Mouse (Mus musculus): ENCODE results near the gene Ahcy.

The Ahcy gene

DNA sequence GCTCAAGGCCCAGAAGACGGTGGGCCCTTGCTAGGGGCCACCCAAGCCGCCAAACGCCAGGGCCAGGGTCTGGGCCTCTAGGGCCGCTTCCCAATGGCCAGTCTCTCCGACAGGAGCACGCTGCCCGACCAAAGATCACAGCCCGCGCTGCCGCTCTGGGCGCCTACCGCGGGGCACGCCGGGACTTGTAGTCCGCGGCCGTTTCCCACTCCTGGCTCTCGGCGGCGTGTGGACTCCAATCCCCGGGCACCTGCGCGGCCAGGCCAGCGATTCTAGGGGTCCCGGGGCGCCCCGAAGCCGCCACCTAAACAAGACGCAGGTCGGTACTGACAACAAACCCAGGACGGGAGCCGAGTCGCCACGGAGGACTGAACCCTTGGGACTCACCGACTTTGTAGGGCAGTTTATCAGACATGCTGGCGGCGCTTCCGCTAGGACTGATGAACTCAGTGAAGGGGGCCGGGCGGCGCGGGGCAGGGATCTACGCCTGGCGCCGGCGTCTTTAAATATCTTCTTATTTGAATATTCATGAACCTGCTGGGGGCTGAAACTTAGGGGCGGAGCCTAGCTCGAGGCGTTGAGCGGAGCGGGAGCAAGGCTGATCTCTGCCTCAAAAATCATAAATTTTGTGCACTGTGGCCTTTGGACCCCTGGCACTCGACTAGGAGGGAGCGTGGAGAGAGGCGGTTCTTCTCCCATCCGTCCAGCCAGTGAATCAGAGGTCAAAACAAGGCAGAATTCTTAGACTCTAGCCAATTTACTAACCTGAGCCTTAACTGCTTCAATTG is at the start of gene Ahcy:
Gene Ahcy, minus strand, starts transcription at position 520 of the 788 bp plus-strand sequence.
- DNase-seq (ENCODE audit: low read depth, low spot score): peak; percentile 88

DNA sequence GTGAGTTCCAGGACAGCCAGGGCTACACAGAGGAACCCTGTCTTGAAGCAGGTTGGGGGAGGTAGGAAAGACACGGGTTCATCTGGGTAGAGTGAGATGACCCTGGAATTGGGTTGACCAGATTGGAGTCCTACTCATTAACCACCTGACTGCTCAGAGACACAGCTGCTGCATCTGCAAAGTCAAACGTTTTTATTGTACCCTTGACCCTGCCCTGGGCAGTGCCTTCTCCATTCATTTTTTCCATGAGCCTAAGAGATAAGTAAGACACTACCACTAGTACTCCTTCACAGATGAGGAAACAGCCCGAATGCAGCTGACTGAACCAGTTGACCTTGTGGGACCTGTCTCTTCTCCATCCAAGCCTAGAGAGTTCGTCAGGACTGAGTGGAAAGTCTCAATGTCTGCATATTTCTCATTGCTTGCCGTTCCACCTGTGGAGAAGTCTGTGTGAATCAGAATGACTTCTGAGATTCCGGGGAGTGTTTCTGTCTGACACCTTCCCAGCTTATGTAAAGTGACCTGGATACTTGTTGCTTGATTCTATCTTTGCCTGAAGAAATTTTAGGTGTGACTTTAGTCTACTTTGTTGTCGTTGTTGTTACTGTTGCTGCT is 41.0 kb upstream of the Ahcy start:
- peak; percentile 94 for DNase-seq (ENCODE audit: low read depth, low spot score)

DNA sequence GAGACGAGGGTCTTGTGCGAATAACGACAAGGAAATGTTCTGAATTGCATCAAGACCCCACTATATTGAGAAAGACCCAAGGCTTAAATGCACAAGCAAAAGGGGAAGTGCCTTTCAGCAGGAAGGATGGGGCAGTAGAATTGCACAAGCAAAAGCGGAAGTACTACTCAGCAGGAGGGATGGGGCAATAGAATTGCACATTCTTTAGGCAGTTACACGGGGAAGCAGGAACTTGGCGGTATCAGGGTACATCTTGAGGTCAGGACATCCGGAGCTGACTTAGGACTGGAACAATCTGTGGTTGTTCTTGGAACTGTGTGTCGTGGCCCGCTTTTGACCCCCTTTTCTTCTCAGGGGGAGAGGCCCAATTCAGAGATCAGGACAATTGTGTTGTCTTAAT is 33.0 kb upstream of the Ahcy start:
- DNase-seq (ENCODE audit: low read depth, low spot score): peak; percentile 42

- no peak for DNase-seq (ENCODE audit: low read depth, low spot score)
Observed at GRCm38 (mm10) chr2:155103607-155104006, 29.3 kb upstream of the Ahcy start.

- no peak for DNase-seq (ENCODE audit: low read depth, low spot score)
Observed at GRCm38 (mm10) chr2:155101761-155102181, 27.5 kb upstream of the Ahcy start.

- DNase-seq (ENCODE audit: low read depth, low spot score): no peak
Observed at GRCm38 (mm10) chr2:155100796-155101259, 26.5 kb upstream of the Ahcy start.

DNA sequence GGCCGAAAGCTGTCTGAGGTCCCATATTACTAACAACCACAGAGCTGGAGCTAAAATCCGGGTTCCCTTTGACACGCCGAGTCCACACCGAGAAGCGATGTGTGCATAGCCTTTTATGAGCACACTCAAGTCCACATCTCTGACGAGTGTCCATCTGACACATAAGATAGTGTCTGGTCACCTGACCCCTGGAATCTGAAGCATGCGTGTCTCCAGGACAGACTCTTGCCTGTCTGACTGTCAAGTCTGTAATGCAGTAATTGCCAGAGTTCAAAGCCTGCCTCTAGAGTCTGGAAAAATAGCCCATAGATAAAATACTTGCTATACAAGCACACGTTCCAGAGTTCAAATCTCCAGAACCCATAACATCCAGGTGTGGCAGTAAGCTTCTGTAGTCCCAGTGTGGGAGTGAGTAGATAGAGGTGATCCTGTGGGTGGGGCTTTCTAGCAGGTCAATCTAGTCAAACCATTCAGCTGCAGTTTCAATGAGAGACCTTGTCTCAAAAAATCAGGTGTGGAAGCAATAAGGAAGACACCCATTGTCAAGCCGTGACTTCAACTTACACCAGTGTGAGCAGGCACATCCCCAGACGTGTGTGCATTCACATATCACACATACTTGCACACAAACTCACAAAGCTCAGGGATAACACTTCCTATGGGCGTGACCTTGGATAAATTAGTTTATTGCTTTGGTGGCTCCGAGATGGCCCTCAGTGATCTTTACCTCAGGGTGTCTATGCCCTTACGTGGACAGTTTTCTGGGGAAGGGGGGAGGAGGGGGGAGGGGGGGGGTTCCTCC is 25.9 kb upstream of the Ahcy start:
- DNase-seq (ENCODE audit: low read depth, low spot score): no peak

GRCm38 (mm10) chr2:155099421-155099820 is 25.1 kb upstream of the Ahcy start:
- DNase-seq (ENCODE audit: low read depth, low spot score): no peak

- DNase-seq (ENCODE audit: low read depth, low spot score): no peak
Observed at GRCm38 (mm10) chr2:155098720-155099380, 24.6 kb upstream of the Ahcy start.

DNA sequence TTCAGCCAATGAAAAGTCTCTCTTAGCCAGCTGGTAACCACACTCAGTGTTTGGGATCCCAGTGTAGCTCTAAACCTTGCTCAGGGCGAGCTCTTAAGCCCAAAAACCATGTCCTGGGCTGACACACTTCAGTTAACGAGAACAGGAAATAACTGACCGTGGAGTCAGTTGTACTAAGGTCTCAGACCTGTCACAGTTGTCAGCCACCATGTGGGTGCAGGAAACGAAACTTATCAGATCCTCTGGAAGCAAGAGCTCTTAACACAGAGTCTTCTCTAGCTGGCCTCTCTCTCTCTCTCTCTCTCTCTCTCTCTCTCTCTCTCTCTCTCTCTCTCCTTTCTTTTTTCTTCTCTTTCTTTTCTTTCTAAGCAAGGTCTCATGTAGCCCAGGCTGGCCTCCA is 19.1 kb upstream of the Ahcy start:
- DNase-seq (ENCODE audit: low read depth, low spot score): no peak

DNA sequence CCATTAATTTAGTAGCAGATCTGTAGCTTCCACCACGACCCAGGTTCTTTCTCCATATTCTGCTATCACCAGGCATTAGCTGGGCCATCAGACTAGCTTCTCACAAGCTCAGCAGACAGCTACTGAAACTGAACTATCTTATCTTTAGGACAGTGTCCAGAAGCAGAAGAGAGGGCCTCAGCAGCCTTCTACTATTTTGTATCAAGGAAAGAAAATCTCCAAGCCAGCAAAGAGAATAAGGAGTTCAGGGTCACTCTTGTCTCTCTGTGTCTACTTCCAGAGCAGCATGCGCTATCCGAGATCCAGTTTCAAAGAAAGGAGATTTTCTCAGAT is 17.4 kb upstream of the Ahcy start:
- no peak for DNase-seq (ENCODE audit: low read depth, low spot score)

- DNase-seq (ENCODE audit: low read depth, low spot score): peak; percentile 46
Observed at GRCm38 (mm10) chr2:155090909-155091742, 16.8 kb upstream of the Ahcy start.

- no peak for DNase-seq (ENCODE audit: low read depth, low spot score)
Observed at GRCm38 (mm10) chr2:155088264-155088663, 14.0 kb upstream of the Ahcy start.

GRCm38 (mm10) chr2:155086328-155086727 is 12.0 kb upstream of the Ahcy start:
- DNase-seq (ENCODE audit: low read depth, low spot score): no peak

GRCm38 (mm10) chr2:155084546-155084945 is 10.2 kb upstream of the Ahcy start:
- no peak for DNase-seq (ENCODE audit: low read depth, low spot score)

GRCm38 (mm10) chr2:155082121-155082803 is 8.0 kb upstream of the Ahcy start:
- DNase-seq (ENCODE audit: low read depth, low spot score): peak; percentile 76

DNA sequence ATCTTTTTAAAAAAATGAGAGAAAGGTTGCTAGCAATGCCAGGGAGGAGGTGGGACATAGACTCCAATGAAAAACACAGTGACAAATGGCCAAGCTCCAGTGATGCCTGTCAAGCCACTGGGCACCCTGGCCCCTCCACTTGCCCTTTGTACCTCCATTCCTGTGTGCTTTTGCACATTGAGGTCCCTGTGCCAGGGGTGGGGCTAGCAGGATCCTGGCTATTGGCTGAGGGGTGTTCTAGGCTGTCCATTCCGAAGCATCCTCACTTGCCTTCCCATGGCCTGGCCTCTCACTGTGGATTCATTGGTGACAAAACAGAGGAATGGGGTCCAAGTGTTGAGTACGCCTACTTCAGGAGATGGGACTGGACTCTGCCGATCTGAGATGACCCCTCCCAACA is 6.8 kb upstream of the Ahcy start:
- no peak for DNase-seq (ENCODE audit: low read depth, low spot score)

DNA sequence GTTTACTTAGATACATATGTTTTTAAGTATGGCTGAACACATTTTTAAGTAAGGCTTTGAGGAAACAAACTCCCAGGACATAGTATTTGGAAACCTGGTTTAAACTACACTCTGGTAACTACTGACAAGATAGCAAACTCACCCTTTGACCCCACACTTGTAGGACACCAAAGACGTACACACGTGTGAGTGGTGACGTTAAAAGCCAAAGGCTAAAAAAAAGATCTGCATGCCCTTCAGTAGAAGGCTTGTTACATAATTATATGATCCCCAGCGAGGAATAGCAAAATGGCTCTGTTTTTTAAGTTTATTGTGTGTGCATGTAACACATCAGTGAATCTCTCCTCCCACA is 5.9 kb upstream of the Ahcy start:
- DNase-seq (ENCODE audit: low read depth, low spot score): no peak

DNA sequence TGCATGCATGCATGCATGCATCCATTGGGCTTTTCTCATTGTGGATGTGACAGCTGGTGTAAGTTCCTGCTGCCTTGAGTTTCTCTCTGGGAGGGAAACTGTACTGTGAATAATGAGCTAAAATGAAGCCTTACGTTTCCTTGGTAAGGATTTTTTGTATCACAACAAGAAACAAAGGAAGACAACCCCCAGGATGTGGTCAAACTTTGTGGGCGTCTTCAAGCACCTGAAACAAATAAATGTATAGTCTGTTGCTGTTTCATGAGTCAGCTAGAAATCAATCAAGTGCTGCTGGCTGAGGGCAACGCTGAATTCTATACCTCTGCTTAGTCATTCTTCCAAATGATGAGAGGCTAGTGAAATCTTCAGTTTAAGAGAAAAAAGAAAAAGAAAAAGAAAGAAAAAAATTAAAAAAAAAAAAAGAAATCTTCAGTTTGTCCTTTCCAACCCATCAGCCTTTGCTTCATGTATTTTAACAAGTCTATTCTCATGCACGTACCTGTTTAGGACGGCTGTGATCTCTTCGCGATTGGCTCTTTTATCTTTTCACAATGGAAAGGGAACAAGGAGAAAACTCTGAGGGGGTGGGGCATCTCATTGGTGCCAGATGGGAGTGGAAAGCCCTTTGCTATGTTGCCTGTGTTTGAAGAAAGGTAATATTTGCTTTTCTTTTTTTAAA is 5.3 kb upstream of the Ahcy start:
- peak; percentile 83 for DNase-seq (ENCODE audit: low read depth, low spot score)

- no peak for DNase-seq (ENCODE audit: low read depth, low spot score)
Observed at GRCm38 (mm10) chr2:155075649-155076048, 1.4 kb upstream of the Ahcy start.
